Mouse (Mus musculus): ENCODE results near the gene Gpr179. TPM values are rescaled to one million over a fixed set of nuclear protein-coding genes. Genes with fewer than 3 reads are reported as not detected.

The Gpr179 gene
- total RNA-seq, 1 experiment from 2014 or later, result 0.29 TPM

- ATAC-seq (replicated peaks; ENCODE audit: insufficient number of reproducible peaks, low FRiP score, low TSS enrichment, poor library complexity, severe bottlenecking), result no peak
These were observed 49.6 kb downstream of the Gpr179 start for GRCm38 (mm10) chr11:97302231-97302781.

- no peak for ATAC-seq (replicated peaks; ENCODE audit: insufficient number of reproducible peaks, low FRiP score, low TSS enrichment, poor library complexity, severe bottlenecking)
These were observed 50.5 kb downstream of the Gpr179 start for GRCm38 (mm10) chr11:97301406-97301805.

- no peak for ATAC-seq (replicated peaks; ENCODE audit: insufficient number of reproducible peaks, low FRiP score, low TSS enrichment, poor library complexity, severe bottlenecking)
These were observed 51.9 kb downstream of the Gpr179 start for GRCm38 (mm10) chr11:97299939-97300338.

- ATAC-seq (replicated peaks; ENCODE audit: insufficient number of reproducible peaks, low FRiP score, low TSS enrichment, poor library complexity, severe bottlenecking), result no peak
These were observed 55.3 kb downstream of the Gpr179 start for GRCm38 (mm10) chr11:97296542-97296941.

- ATAC-seq (replicated peaks; ENCODE audit: insufficient number of reproducible peaks, low FRiP score, low TSS enrichment, poor library complexity, severe bottlenecking), result no peak
These were observed 59.1 kb downstream of the Gpr179 start for GRCm38 (mm10) chr11:97292731-97293130.

GRCm38 (mm10) chr11:97289276-97290230 lies 62.3 kb downstream of the Gpr179 start:
- no peak for ATAC-seq (replicated peaks; ENCODE audit: insufficient number of reproducible peaks, low FRiP score, low TSS enrichment, poor library complexity, severe bottlenecking)

GRCm38 (mm10) chr11:97287643-97288042 lies 64.2 kb downstream of the Gpr179 start:
- ATAC-seq (replicated peaks; ENCODE audit: insufficient number of reproducible peaks, low FRiP score, low TSS enrichment, poor library complexity, severe bottlenecking), result no peak

GRCm38 (mm10) chr11:97286973-97287372 lies 64.9 kb downstream of the Gpr179 start:
- ATAC-seq (replicated peaks; ENCODE audit: insufficient number of reproducible peaks, low FRiP score, low TSS enrichment, poor library complexity, severe bottlenecking), result no peak

- ATAC-seq (replicated peaks; ENCODE audit: insufficient number of reproducible peaks, low FRiP score, low TSS enrichment, poor library complexity, severe bottlenecking), result no peak
These were observed 65.8 kb downstream of the Gpr179 start for GRCm38 (mm10) chr11:97285852-97286775.

- no peak for ATAC-seq (replicated peaks; ENCODE audit: insufficient number of reproducible peaks, low FRiP score, low TSS enrichment, poor library complexity, severe bottlenecking)
These were observed 67.0 kb downstream of the Gpr179 start for GRCm38 (mm10) chr11:97284854-97285253.

- no peak for ATAC-seq (replicated peaks; ENCODE audit: insufficient number of reproducible peaks, low FRiP score, low TSS enrichment, poor library complexity, severe bottlenecking)
These were observed 69.7 kb downstream of the Gpr179 start for GRCm38 (mm10) chr11:97282179-97282578.

Other genes with a start within 250 kb of the Gpr179 start
- gene Tbx21, start 236.7 kb downstream of the Gpr179 start, total RNA-seq (2017), result 25.3 to 119 TPM (median 30.9 TPM) in 3 replicates
- gene Tbkbp1, start 200.6 kb downstream of the Gpr179 start, total RNA-seq (2017), result 23.2 to 34.3 TPM (median 24.7 TPM) in 3 replicates
- 192 to 282 TPM (median 240 TPM) in 3 replicates for gene Kpnb1, start 164.2 kb downstream of the Gpr179 start, total RNA-seq (2017)
- 23.9 to 35.9 TPM (median 24.2 TPM) in 3 replicates for gene Npepps, start 71.4 kb downstream of the Gpr179 start, total RNA-seq (2017)
- gene Mrpl45, start 36.4 kb downstream of the Gpr179 start, total RNA-seq (2017), result 7.5 to 14.9 TPM (median 11.4 TPM) in 3 replicates
- gene Socs7, start 10.5 kb upstream of the Gpr179 start, total RNA-seq (2017), result 16.8 to 18.8 TPM (median 18.0 TPM) in 3 replicates
- 4.7 to 5.8 TPM (median 5.0 TPM) in 3 replicates for gene Arhgap23, start 63.5 kb upstream of the Gpr179 start, total RNA-seq (2017)
- gene 4933428G20Rik, start 148.3 kb upstream of the Gpr179 start, total RNA-seq (2017), result not detected in 3 replicates
- 0.10 to 0.58 TPM (median 0.21 TPM) in 3 replicates for gene Srcin1, start 224.1 kb upstream of the Gpr179 start, total RNA-seq (2017)

All from monocyte, adult 5-6 weeks (primary cell).